Mouse (Mus musculus) heart, embryonic 16.5 days (tissue): ENCODE results near the gene Hnrnpl. TPM values are rescaled to one million over a fixed set of nuclear protein-coding genes. Genes with fewer than 3 reads are reported as not detected.

ENCODE experiments used
- ATAC-seq: fragments of 200-750 bp; cut with Nextera tagmentation; replicated peaks from 2 replicates; pipeline ENCODE4 v1.8.0; 2017; ENCODE audit warnings: moderate number of reproducible peaks; ENCODE audit not compliant: insufficient read depth, low FRiP score; ENCODE audit errors: extremely low read depth
- H3K27ac ChIP-seq: fragments of 300-500 bp; sonication (generic); 2 replicates; pipeline ENCODE4 v1.5.1; 2014; ENCODE audit warnings: mild to moderate bottlenecking, low read length, control low read depth, moderate library complexity
- H3K27me3 ChIP-seq: fragments of 300-500 bp; sonication (generic); 2 replicates; pipeline ENCODE4 v1.6.1; 2014; ENCODE audit warnings: low read length, mixed read lengths; ENCODE audit not compliant: control insufficient read depth, insufficient read depth
- H3K36me3 ChIP-seq: fragments of 300-500 bp; sonication (generic); 2 replicates; pipeline ENCODE4 v1.6.1; 2014; ENCODE audit not compliant: control insufficient read depth, insufficient read depth
- H3K4me1 ChIP-seq: fragments of 300-500 bp; sonication (generic); 2 replicates; pipeline ENCODE4 v1.6.1; 2014; ENCODE audit warnings: low read length, mixed read lengths; ENCODE audit not compliant: control insufficient read depth, insufficient read depth
- H3K4me2 ChIP-seq: fragments of 300-500 bp; sonication (generic); 2 replicates; pipeline ENCODE4 v1.6.1; 2014; ENCODE audit warnings: low read depth, mild to moderate bottlenecking, control low read depth, low read length
- H3K4me3 ChIP-seq: fragments of 300-500 bp; sonication (generic); 2 replicates; pipeline ENCODE4 v1.5.1; 2014; ENCODE audit warnings: mild to moderate bottlenecking, control low read depth, low read length
- H3K9ac ChIP-seq: fragments of 300-500 bp; sonication (generic); 2 replicates; pipeline ENCODE4 v1.6.1; 2014; ENCODE audit warnings: low read length, control low read depth
- H3K9me3 ChIP-seq: fragments of 300-500 bp; sonication (generic); replicated peaks from 2 replicates; pipeline ENCODE4 v1.6.1; 2016; ENCODE audit warnings: low read length; ENCODE audit not compliant: control insufficient read depth
- WGBS: fragments of 180-500 bp; shearing (Covaris S2); extraction: QIAGEN DNeasy Blood & Tissue Kit; methylation state at CpG from one replicate; pipeline ENCODE4 v1.1.7; 2014; 5-methylcytosine and 5-hydroxymethylcytosine counted together
- polyA plus RNA-seq: library from polyadenylated mRNA; unstranded; fragments of >200 nt; fragmentation: Nextera tagmentation; extraction: Ambion mirVana; gene quantifications from 2 replicates; pipeline ENCODE4 v1.2.1, GENCODE M21; 2015

The Hnrnpl gene
- polyA plus RNA-seq, 1 experiment from 2014 or later = 139 TPM

GRCm38 (mm10) chr7:28827338-28827737 lies 19.0 kb downstream of the Hnrnpl start:
- Histone ChIP-seq H3K27ac (no peak overlapping the region; the same call in 1 of the 2 replicates), H3K4me3 (no peak overlapping the region), H3K9me3 (no peaks in the 10 kb centered on the region), H3K9ac (no peak overlapping the region), H3K4me2 (no peak overlapping the region), H3K36me3 (peaks cover 22% of the 10 kb centered on the region), H3K27me3 (no peaks in the 10 kb centered on the region), H3K4me1 (peaks cover 26% of the 10 kb centered on the region)
- 36% methylated on average over 3 of the region's 3 CpGs for WGBS
- ATAC-seq = no peak

- Histone ChIP-seq H3K36me3 (peaks cover 20% of the 10 kb centered on the region), H3K4me2 (no peak overlapping the region), H3K27ac (no peak overlapping the region), H3K4me3 (no peak overlapping the region), H3K27me3 (no peaks in the 10 kb centered on the region), H3K9me3 (no peaks in the 10 kb centered on the region), H3K4me1 (peaks cover 19% of the 10 kb centered on the region), H3K9ac (no peak overlapping the region)
- ATAC-seq = no peak
- 94% methylated on average over 8 of the region's 8 CpGs for WGBS
Measured at GRCm38 (mm10) chr7:28829821-28830220, 21.5 kb downstream of the Hnrnpl start.

GRCm38 (mm10) chr7:28830981-28831380 lies 22.6 kb downstream of the Hnrnpl start:
- no peak overlapping the region for H3K27ac ChIP-seq
- peaks cover 15% of the 10 kb centered on the region for H3K4me1 ChIP-seq
- no peak overlapping the region for H3K4me2 ChIP-seq
- ATAC-seq = no peak
- no peaks in the 10 kb centered on the region for H3K27me3 ChIP-seq
- H3K9me3 ChIP-seq = no peaks in the 10 kb centered on the region
- H3K4me3 ChIP-seq = no peak overlapping the region
- no peak overlapping the region for H3K9ac ChIP-seq
- H3K36me3 ChIP-seq = peaks cover 20% of the 10 kb centered on the region
- WGBS = 37% methylated on average over 5 of the region's 5 CpGs

GRCm38 (mm10) chr7:28831411-28832125 lies 23.2 kb downstream of the Hnrnpl start:
- H3K27ac ChIP-seq = no peak overlapping the region
- H3K4me1 ChIP-seq = peaks cover 9% of the 10 kb centered on the region
- 77% methylated on average over 17 of the region's 17 CpGs for WGBS

GRCm38 (mm10) chr7:28832137-28832536 lies 23.8 kb downstream of the Hnrnpl start:
- 60% methylated on average over 6 of the region's 6 CpGs for WGBS
- Histone ChIP-seq H3K4me1 (peaks cover 8% of the 10 kb centered on the region; the same call in 1 of the 2 replicates), H3K27ac (no peak overlapping the region), H3K27me3 (no peaks in the 10 kb centered on the region), H3K4me3 (no peak overlapping the region), H3K36me3 (peaks cover 17% of the 10 kb centered on the region), H3K9me3 (no peaks in the 10 kb centered on the region), H3K4me2 (no peak overlapping the region), H3K9ac (no peak overlapping the region)
- ATAC-seq = no peak

More at GRCm38 (mm10) chr7:28831411-28832125, 23.2 kb downstream of the Hnrnpl start:
- H3K36me3 ChIP-seq = peaks cover 17% of the 10 kb centered on the region
- ATAC-seq = no peak
- no peak overlapping the region for H3K9ac ChIP-seq
- H3K4me3 ChIP-seq = no peak overlapping the region
- no peaks in the 10 kb centered on the region for H3K27me3 ChIP-seq
- H3K9me3 ChIP-seq = no peaks in the 10 kb centered on the region
- H3K4me2 ChIP-seq = no peak overlapping the region

- ATAC-seq = no peak
- Histone ChIP-seq H3K4me2 (no peak within 1 kb of the TSS), H3K4me1 (peaks cover 8% of the 10 kb centered on the region; the same call in 1 of the 2 replicates), H3K36me3 (peaks cover 17% of the 10 kb centered on the region), H3K9ac (no peak within 1 kb of the TSS), H3K9me3 (no peaks in the 10 kb centered on the region), H3K27me3 (no peaks in the 10 kb centered on the region), H3K27ac (no peak within 1 kb of the TSS), H3K4me3 (no peak within 1 kb of the TSS)
- WGBS = 81% methylated on average over 6 of the region's 6 CpGs
Measured at GRCm38 (mm10) chr7:28833723-28834347, 25.5 kb downstream of the Hnrnpl start, which contains the start of gene Lgals4. Gene Lgals4, plus strand, starts transcription at chr7:28833854.

- no peaks in the 10 kb centered on the region for H3K9me3 ChIP-seq
- no peak for ATAC-seq
- H3K4me1 ChIP-seq = no peaks in the 10 kb centered on the region
- WGBS = 78% methylated on average over 5 of the region's 5 CpGs
- H3K9ac ChIP-seq = no peak overlapping the region
- no peaks in the 10 kb centered on the region for H3K27me3 ChIP-seq
- no peaks in the 10 kb centered on the region for H3K36me3 ChIP-seq
- H3K4me2 ChIP-seq = no peak overlapping the region
- H3K27ac ChIP-seq = no peak overlapping the region
- H3K4me3 ChIP-seq = no peak overlapping the region
Measured at GRCm38 (mm10) chr7:28836936-28837335, 28.6 kb downstream of the Hnrnpl start.

GRCm38 (mm10) chr7:28838331-28838730 lies 30.0 kb downstream of the Hnrnpl start:
- 72% methylated on average over 9 of the region's 9 CpGs for WGBS
- no peak for ATAC-seq
- Histone ChIP-seq H3K4me2 (no peak overlapping the region), H3K9me3 (no peaks in the 10 kb centered on the region), H3K27me3 (no peaks in the 10 kb centered on the region), H3K36me3 (no peaks in the 10 kb centered on the region), H3K9ac (no peak overlapping the region), H3K4me3 (no peak overlapping the region), H3K27ac (no peak overlapping the region), H3K4me1 (no peaks in the 10 kb centered on the region)

- 62% methylated on average over 1 of the region's 1 CpGs for WGBS
- no peak overlapping the region for H3K4me2 ChIP-seq
Measured at GRCm38 (mm10) chr7:28847273-28847672, 38.9 kb downstream of the Hnrnpl start.

More at GRCm38 (mm10) chr7:28847273-28847672, 38.9 kb downstream of the Hnrnpl start:
- Histone ChIP-seq H3K27ac (no peak overlapping the region), H3K27me3 (no peaks in the 10 kb centered on the region), H3K9me3 (0 out of 2 replicates have a peak, but pooled peaks cover 2% of the 10 kb centered on the region), H3K4me1 (no peaks in the 10 kb centered on the region), H3K36me3 (no peaks in the 10 kb centered on the region), H3K9ac (no peak overlapping the region), H3K4me3 (no peak overlapping the region)
- ATAC-seq = no peak
